Comparison of ENCODE assay signal across 10 mouse cellular contexts in genomic region chr2:33184641-33185040, GRCm38 (mm10). TPM values are rescaled to one million over a fixed set of nuclear protein-coding genes. Genes with fewer than 3 reads are reported as not detected.
DNase-seq lines count a peak whose midpoint lies in the region; ATAC-seq lines count a peak whose summit lies in the region.
"Had no signal": no experiment of that assay in that cellular context is flagged by ENCODE, and none has a peak within 500 bp of the region (broad histone marks: within the 10 kb centered on the region; RNA-seq: fewer than 3 reads in every experiment).

No protein-coding gene starts in this region.

- H3K9ac ChIP-seq in forebrain, embryonic 16.5 days (replicated peaks; ENCODE audit: low read depth, low read length), result no peak overlapping the region
- no peak overlapping the region for H3K9ac ChIP-seq in forebrain, embryonic 11.5 days (ENCODE audit: low read length)
- H3K9ac ChIP-seq in neural tube, embryonic 15.5 days (replicated peaks), result no peak overlapping the region
- H3K9ac ChIP-seq in heart, embryonic 14.5 days (ENCODE audit: low read length), result no peak overlapping the region

- DNase-seq in forebrain, embryonic 11.5 days (ENCODE audit: low spot score), result no peak
- no peak for DNase-seq in neural tube, embryonic 10.5 days (ENCODE audit: extremely low spot score, low spot score)
- no peak for DNase-seq in ovary, postnatal 14 days (ENCODE audit: low spot score)
- DNase-seq in liver, result no peak

- peak; percentile 53; the same call in 1 of the 2 replicates for ATAC-seq in forebrain, embryonic 16.5 days
- ATAC-seq in forebrain, embryonic 11.5 days (replicated peaks; ENCODE audit: low FRiP score), result no peak
- no peak for ATAC-seq in neural tube, embryonic 15.5 days (ENCODE audit: low FRiP score)
- ATAC-seq in heart, embryonic 14.5 days (ENCODE audit: insufficient number of reproducible peaks, insufficient read depth, low FRiP score, low read depth), result no peak
- ATAC-seq in megakaryocyte, adult 5-6 weeks (ENCODE audit: poor library complexity, severe bottlenecking), result no peak

- H3K4me1 ChIP-seq in forebrain, embryonic 16.5 days (replicated peaks; ENCODE audit: control insufficient read depth, insufficient read depth, low read length), result peaks cover 33% of the 10 kb centered on the region
- peaks cover 7% of the 10 kb centered on the region for H3K4me1 ChIP-seq in forebrain, embryonic 11.5 days (replicated peaks; ENCODE audit: control insufficient read depth, insufficient read depth, low read length)
- peaks cover 44% of the 10 kb centered on the region for H3K4me1 ChIP-seq in neural tube, embryonic 15.5 days
- H3K4me1 ChIP-seq in heart, embryonic 14.5 days (ENCODE audit: control insufficient read depth in 2 of 2, insufficient read depth in 2 of 2, low read length in 2 of 2), result peaks cover 44 to 51% of the 10 kb centered on the region in 2 experiments

- H3K27ac ChIP-seq in forebrain, embryonic 16.5 days (ENCODE audit: low read length), result no peak overlapping the region
- H3K27ac ChIP-seq in forebrain, embryonic 11.5 days (ENCODE audit: low read depth, low read length), result no peak overlapping the region
- 0 out of 2 replicates have a peak overlapping the region, but pooled peaks have one; percentile 46 for H3K27ac ChIP-seq in neural tube, embryonic 15.5 days (replicated peaks)
- H3K27ac ChIP-seq in heart, embryonic 14.5 days (replicated peaks in 1 of 2; ENCODE audit: control insufficient read depth in 1 of 2, insufficient read depth in 1 of 2, low read depth in 2 of 2, low read length in 2 of 2), result peak overlapping the region; percentile 49 to 85
- H3K27ac ChIP-seq: left cerebral cortex, adult 2 months had no signal

- no peaks in the 10 kb centered on the region for H3K9me3 ChIP-seq in forebrain, embryonic 16.5 days (ENCODE audit: control insufficient read depth, low read length)
- H3K9me3 ChIP-seq in forebrain, embryonic 11.5 days (ENCODE audit: control insufficient read depth, low read length), result no peaks in the 10 kb centered on the region
- no peaks in the 10 kb centered on the region for H3K9me3 ChIP-seq in neural tube, embryonic 15.5 days (replicated peaks)
- H3K9me3 ChIP-seq in heart, embryonic 14.5 days (ENCODE audit: control insufficient read depth, low read length), result no peaks in the 10 kb centered on the region

- H3K4me3 ChIP-seq in forebrain, embryonic 16.5 days (replicated peaks; ENCODE audit: low read length), result no peak overlapping the region
- H3K4me3 ChIP-seq in forebrain, embryonic 11.5 days (ENCODE audit: low read depth, low read length), result no peak overlapping the region
- H3K4me3 ChIP-seq in neural tube, embryonic 15.5 days (replicated peaks), result no peak overlapping the region
- H3K4me3 ChIP-seq in heart, embryonic 14.5 days (ENCODE audit: control insufficient read depth in 1 of 2, insufficient read depth in 1 of 2, low read depth in 1 of 2, low read length in 2 of 2), result no peak overlapping the region
- H3K4me3 ChIP-seq: left cerebral cortex, adult 2 months; myocyte had no signal

- no peaks in the 10 kb centered on the region for H3K27me3 ChIP-seq in forebrain, embryonic 16.5 days (replicated peaks; ENCODE audit: control insufficient read depth, insufficient read depth, low read length)
- no peaks in the 10 kb centered on the region for H3K27me3 ChIP-seq in forebrain, embryonic 11.5 days (ENCODE audit: control insufficient read depth, insufficient read depth, low read length)
- H3K27me3 ChIP-seq in neural tube, embryonic 15.5 days (replicated peaks), result no peaks in the 10 kb centered on the region
- no peaks in the 10 kb centered on the region for H3K27me3 ChIP-seq in heart, embryonic 14.5 days (ENCODE audit: control insufficient read depth, insufficient read depth, low read length)

- H3K36me3 ChIP-seq in forebrain, embryonic 16.5 days (ENCODE audit: control insufficient read depth, insufficient read depth), result no peaks in the 10 kb centered on the region
- no peaks in the 10 kb centered on the region for H3K36me3 ChIP-seq in forebrain, embryonic 11.5 days (ENCODE audit: control insufficient read depth, insufficient read depth, low read length)
- no peaks in the 10 kb centered on the region for H3K36me3 ChIP-seq in neural tube, embryonic 15.5 days
- no peaks in the 10 kb centered on the region for H3K36me3 ChIP-seq in heart, embryonic 14.5 days (ENCODE audit: control insufficient read depth, insufficient read depth, low read length)

- H3K4me2 ChIP-seq in forebrain, embryonic 16.5 days (ENCODE audit: low read length), result no peak overlapping the region
- H3K4me2 ChIP-seq in forebrain, embryonic 11.5 days (ENCODE audit: low read depth, low read length, severe bottlenecking), result no peak overlapping the region
- H3K4me2 ChIP-seq in neural tube, embryonic 15.5 days, result no peak overlapping the region
- H3K4me2 ChIP-seq in heart, embryonic 14.5 days (ENCODE audit: low read length), result no peak overlapping the region

- 47% methylated on average over 10 of the region's 10 CpGs for WGBS in forebrain, embryonic 16.5 days
- WGBS in forebrain, embryonic 11.5 days, result 86% methylated on average over 10 of the region's 10 CpGs
- 62% methylated on average over 10 of the region's 10 CpGs for WGBS in neural tube, embryonic 15.5 days
- 64% methylated on average over 10 of the region's 10 CpGs for WGBS in heart, embryonic 14.5 days

RNA-seq across cellular contexts. Expression of gene Angptl2, which starts 31.2 kb away (rescaled TPM):
- polyA plus RNA-seq in forebrain, embryonic 16.5 days (2015; fragmentation: Nextera tagmentation; extraction: Ambion mirVana), result 12.0 and 14.3 TPM in 2 replicates
- polyA plus RNA-seq in forebrain, embryonic 11.5 days (2014; fragmentation: Nextera tagmentation; extraction: Ambion mirVana), result 24.4 and 25.2 TPM in 2 replicates
- 12.0 and 18.0 TPM in 2 replicates for polyA plus RNA-seq in neural tube, embryonic 15.5 days (2015; fragmentation: Nextera tagmentation; extraction: Ambion mirVana)
- 51.4 and 58.2 TPM in 2 replicates for polyA plus RNA-seq in heart, embryonic 14.5 days (2014; fragmentation: Nextera tagmentation; extraction: Ambion mirVana)
- total RNA-seq in megakaryocyte, adult 5-6 weeks (2015), result 4.2 and 5.0 TPM in 2 replicates
- total RNA-seq in megakaryocyte, adult 5-6 weeks (2017), result 9.8 and 11.4 TPM in 2 replicates

RNA-seq across cellular contexts. Expression of gene Garnl3, which starts 53.2 kb away (rescaled TPM):
- 26.2 and 34.5 TPM in 2 replicates for polyA plus RNA-seq in forebrain, embryonic 16.5 days (2015; fragmentation: Nextera tagmentation; extraction: Ambion mirVana)
- polyA plus RNA-seq in forebrain, embryonic 11.5 days (2014; fragmentation: Nextera tagmentation; extraction: Ambion mirVana), result 9.7 and 12.9 TPM in 2 replicates
- polyA plus RNA-seq in neural tube, embryonic 15.5 days (2015; fragmentation: Nextera tagmentation; extraction: Ambion mirVana), result 49.6 and 62.3 TPM in 2 replicates
- 9.0 and 11.0 TPM in 2 replicates for polyA plus RNA-seq in heart, embryonic 14.5 days (2014; fragmentation: Nextera tagmentation; extraction: Ambion mirVana)
- 0.20 and 0.82 TPM in 2 replicates for total RNA-seq in megakaryocyte, adult 5-6 weeks (2015)
- 2.7 and 5.7 TPM in 2 replicates for total RNA-seq in megakaryocyte, adult 5-6 weeks (2017)

Comparison
In these comparisons a context has a peak if more than half of its experiments do, and no peak if none do; other contexts are left out.
1. H3K27ac ChIP-seq: peak in neural tube, embryonic 15.5 days (single experiment) and heart, embryonic 14.5 days (2 of 2); none in forebrain, embryonic 16.5 days (single experiment) and forebrain, embryonic 11.5 days (single experiment).